Mouse (Mus musculus) heart, embryonic 12.5 days (tissue): ENCODE results near the gene Bach1. TPM values are rescaled to one million over a fixed set of nuclear protein-coding genes. Genes with fewer than 3 reads are reported as not detected.

Experiments used
- ATAC-seq: fragments of 200-750 bp; cut with Nextera tagmentation; 2 replicates; pipeline ENCODE4 v1.8.0; 2017; ENCODE audit warnings: moderate TSS enrichment, moderate library complexity; ENCODE audit not compliant: insufficient number of reproducible peaks, low FRiP score
- H3K27ac ChIP-seq: fragments of 300-500 bp; sonication (generic); 2 replicates; pipeline ENCODE4 v1.5.1; 2016; ENCODE audit warnings: mild to moderate bottlenecking, moderate library complexity; ENCODE audit not compliant: poor library complexity, severe bottlenecking
- H3K27me3 ChIP-seq: fragments of 300-500 bp; sonication (generic); replicated peaks from 2 replicates; pipeline ENCODE4 v1.6.1; 2016; ENCODE audit warnings: mild to moderate bottlenecking, moderate library complexity
- H3K36me3 ChIP-seq: fragments of 300-500 bp; sonication (generic); 2 replicates; pipeline ENCODE4 v1.6.1; 2016; ENCODE audit warnings: mild to moderate bottlenecking, moderate library complexity
- H3K4me1 ChIP-seq: fragments of 300-500 bp; sonication (generic); replicated peaks from 2 replicates; pipeline ENCODE4 v1.6.1; 2016; ENCODE audit warnings: mild to moderate bottlenecking
- H3K4me2 ChIP-seq: fragments of 300-500 bp; sonication (generic); 2 replicates; pipeline ENCODE4 v1.6.1; 2016; ENCODE audit warnings: mild to moderate bottlenecking, moderate library complexity
- H3K4me3 ChIP-seq: fragments of 300-500 bp; sonication (generic); 2 replicates; pipeline ENCODE4 v1.5.1; 2016; ENCODE audit warnings: mild to moderate bottlenecking
- H3K9ac ChIP-seq: fragments of 300-500 bp; sonication (generic); 2 replicates; pipeline ENCODE4 v1.6.1; 2016; ENCODE audit warnings: mild to moderate bottlenecking, moderate library complexity
- H3K9me3 ChIP-seq: fragments of 300-500 bp; sonication (generic); replicated peaks from 2 replicates; pipeline ENCODE4 v1.6.1; 2016; ENCODE audit warnings: mild to moderate bottlenecking, moderate library complexity
- WGBS: fragments of 180-500 bp; shearing (Covaris S2); methylation state at CpG from one replicate; pipeline ENCODE4 v1.1.7; 2016; 5-methylcytosine and 5-hydroxymethylcytosine counted together
- polyA plus RNA-seq: library from polyadenylated mRNA; unstranded; fragments of >200 nt; fragmentation: Nextera tagmentation; extraction: Ambion mirVana; gene quantifications from 2 replicates; pipeline ENCODE4 v1.2.1, GENCODE M21; 2016

Gene Bach1
- polyA plus RNA-seq, 1 experiment from 2014 or later, result 9.6 TPM

- WGBS, result 81% methylated on average over 4 of the region's 4 CpGs
- Histone ChIP-seq H3K4me1 (peaks cover 41% of the 10 kb centered on the region), H3K4me2 (no peak overlapping the region), H3K27ac (no peak overlapping the region), H3K4me3 (no peak overlapping the region), H3K27me3 (no peaks in the 10 kb centered on the region), H3K9ac (no peak overlapping the region), H3K9me3 (no peaks in the 10 kb centered on the region), H3K36me3 (peaks cover 52% of the 10 kb centered on the region)
- ATAC-seq, result no peak
Observed at GRCm38 (mm10) chr16:87724826-87725225, 26.1 kb downstream of the Bach1 start.

- ATAC-seq, result no peak
- peaks cover 39% of the 10 kb centered on the region for H3K4me1 ChIP-seq
- peaks cover 56% of the 10 kb centered on the region for H3K36me3 ChIP-seq
- no peak overlapping the region for H3K27ac ChIP-seq
- H3K27me3 ChIP-seq, result no peaks in the 10 kb centered on the region
- H3K4me3 ChIP-seq, result no peak overlapping the region
- no peak overlapping the region for H3K4me2 ChIP-seq
- 81% methylated on average over 5 of the region's 5 CpGs for WGBS
- H3K9ac ChIP-seq, result no peak overlapping the region
- H3K9me3 ChIP-seq, result no peaks in the 10 kb centered on the region
Observed at GRCm38 (mm10) chr16:87725241-87725640, 26.5 kb downstream of the Bach1 start.

GRCm38 (mm10) chr16:87725963-87726362 is 27.2 kb downstream of the Bach1 start:
- 85% methylated on average over 21 of the region's 21 CpGs for WGBS
- Histone ChIP-seq H3K4me1 (peaks cover 39% of the 10 kb centered on the region), H3K27ac (peak overlapping the region; percentile 44; the same call in 1 of the 2 replicates), H3K4me2 (no peak overlapping the region), H3K27me3 (no peaks in the 10 kb centered on the region), H3K9me3 (no peaks in the 10 kb centered on the region), H3K36me3 (peaks cover 61% of the 10 kb centered on the region), H3K4me3 (no peak overlapping the region), H3K9ac (no peak overlapping the region)
- no peak for ATAC-seq

- H3K4me3 ChIP-seq, result no peak overlapping the region
- no peak overlapping the region for H3K4me2 ChIP-seq
- H3K27me3 ChIP-seq, result no peaks in the 10 kb centered on the region
- H3K27ac ChIP-seq, result peak overlapping the region; percentile 44; the same call in 1 of the 2 replicates
- peaks cover 39% of the 10 kb centered on the region for H3K4me1 ChIP-seq
- H3K36me3 ChIP-seq, result peaks cover 61% of the 10 kb centered on the region
- H3K9ac ChIP-seq, result no peak overlapping the region
- 69% methylated on average over 6 of the region's 6 CpGs for WGBS
- no peaks in the 10 kb centered on the region for H3K9me3 ChIP-seq
- no peak for ATAC-seq
Observed at GRCm38 (mm10) chr16:87726369-87726768, 27.6 kb downstream of the Bach1 start.

- H3K27ac ChIP-seq, result no peak overlapping the region
- no peak overlapping the region for H3K4me2 ChIP-seq
- H3K9ac ChIP-seq, result no peak overlapping the region
- peaks cover 39% of the 10 kb centered on the region for H3K4me1 ChIP-seq
- no peak overlapping the region for H3K4me3 ChIP-seq
- H3K27me3 ChIP-seq, result no peaks in the 10 kb centered on the region
- WGBS, result 69% methylated on average over 9 of the region's 9 CpGs
- peaks cover 56% of the 10 kb centered on the region for H3K36me3 ChIP-seq
- no peaks in the 10 kb centered on the region for H3K9me3 ChIP-seq
- ATAC-seq, result no peak
Observed at GRCm38 (mm10) chr16:87727250-87727649, 28.5 kb downstream of the Bach1 start.

GRCm38 (mm10) chr16:87727918-87728317 is 29.2 kb downstream of the Bach1 start:
- H3K4me3 ChIP-seq, result no peak overlapping the region
- no peak overlapping the region for H3K9ac ChIP-seq
- WGBS, result 85% methylated on average over 14 of the region's 14 CpGs

GRCm38 (mm10) chr16:87728703-87729102 is 30.0 kb downstream of the Bach1 start:
- no peaks in the 10 kb centered on the region for H3K27me3 ChIP-seq
- WGBS, result 92% methylated on average over 8 of the region's 8 CpGs
- no peak for ATAC-seq
- H3K9me3 ChIP-seq, result no peaks in the 10 kb centered on the region
- no peak overlapping the region for H3K27ac ChIP-seq
- peaks cover 46% of the 10 kb centered on the region for H3K36me3 ChIP-seq
- no peak overlapping the region for H3K9ac ChIP-seq
- no peak overlapping the region for H3K4me3 ChIP-seq
- H3K4me1 ChIP-seq, result peaks cover 37% of the 10 kb centered on the region
- H3K4me2 ChIP-seq, result no peak overlapping the region

More at GRCm38 (mm10) chr16:87727918-87728317, 29.2 kb downstream of the Bach1 start:
- Histone ChIP-seq H3K4me1 (peaks cover 39% of the 10 kb centered on the region), H3K27me3 (no peaks in the 10 kb centered on the region), H3K36me3 (peaks cover 53% of the 10 kb centered on the region), H3K27ac (no peak overlapping the region), H3K9me3 (no peaks in the 10 kb centered on the region), H3K4me2 (no peak overlapping the region)
- ATAC-seq, result no peak

- Histone ChIP-seq H3K4me3 (no peak overlapping the region), H3K4me1 (peaks cover 37% of the 10 kb centered on the region), H3K27ac (no peak overlapping the region), H3K27me3 (no peaks in the 10 kb centered on the region), H3K9me3 (no peaks in the 10 kb centered on the region), H3K36me3 (peaks cover 46% of the 10 kb centered on the region), H3K4me2 (peak overlapping the region; percentile 38), H3K9ac (no peak overlapping the region)
- WGBS, result 68% methylated on average over 20 of the region's 20 CpGs
- no peak for ATAC-seq
Observed at GRCm38 (mm10) chr16:87729469-87729868, 30.7 kb downstream of the Bach1 start.

GRCm38 (mm10) chr16:87734868-87735381 is 36.2 kb downstream of the Bach1 start:
- no peak overlapping the region for H3K4me2 ChIP-seq
- WGBS, result 86% methylated on average over 4 of the region's 4 CpGs
- H3K9me3 ChIP-seq, result no peaks in the 10 kb centered on the region
- H3K36me3 ChIP-seq, result peaks cover 23% of the 10 kb centered on the region
- no peak for ATAC-seq
- no peak overlapping the region for H3K27ac ChIP-seq
- no peak overlapping the region for H3K4me3 ChIP-seq
- H3K4me1 ChIP-seq, result peaks cover 38% of the 10 kb centered on the region
- H3K9ac ChIP-seq, result no peak overlapping the region
- H3K27me3 ChIP-seq, result no peaks in the 10 kb centered on the region

GRCm38 (mm10) chr16:87736106-87736505 is 37.4 kb downstream of the Bach1 start:
- H3K4me1 ChIP-seq, result peaks cover 37% of the 10 kb centered on the region
- no peak overlapping the region for H3K9ac ChIP-seq
- no peak overlapping the region for H3K4me3 ChIP-seq
- WGBS, result 60% methylated on average over 11 of the region's 11 CpGs
- ATAC-seq, result no peak
- no peaks in the 10 kb centered on the region for H3K9me3 ChIP-seq
- H3K27me3 ChIP-seq, result no peaks in the 10 kb centered on the region
- no peak overlapping the region for H3K27ac ChIP-seq
- H3K36me3 ChIP-seq, result 0 out of 2 replicates have a peak, but pooled peaks cover 11% of the 10 kb centered on the region
- no peak overlapping the region for H3K4me2 ChIP-seq

GRCm38 (mm10) chr16:87737296-87737695 is 38.6 kb downstream of the Bach1 start:
- 76% methylated on average over 8 of the region's 8 CpGs for WGBS
- H3K9me3 ChIP-seq, result no peaks in the 10 kb centered on the region
- no peak overlapping the region for H3K4me3 ChIP-seq
- no peak overlapping the region for H3K9ac ChIP-seq
- ATAC-seq, result no peak
- H3K36me3 ChIP-seq, result 0 out of 2 replicates have a peak, but pooled peaks cover 8% of the 10 kb centered on the region
- H3K4me2 ChIP-seq, result no peak overlapping the region
- H3K27ac ChIP-seq, result no peak overlapping the region
- H3K4me1 ChIP-seq, result peaks cover 37% of the 10 kb centered on the region
- H3K27me3 ChIP-seq, result no peaks in the 10 kb centered on the region
